Mouse (Mus musculus) lung, adult 2 months (tissue): ENCODE data around the gene Prrt3.

Source experiments
- CTCF ChIP-seq: fragments of 200-500 bp; IDR thresholded peaks from 2 replicates; pipeline ENCODE4 v1.5.1; 2011; ENCODE audit warnings: mild to moderate bottlenecking, low read length, control low read depth; ENCODE audit not compliant: insufficient read depth
- POLR2A ChIP-seq: fragments of 200-500 bp; IDR thresholded peaks from 2 replicates; pipeline ENCODE4 v1.6.1; 2011; ENCODE audit warnings: low read depth, mild to moderate bottlenecking, control low read depth, low read length, borderline replicate concordance; ENCODE audit errors: extremely low read depth

GRCm38 (mm10) chr6:113478906-113479305 lies 22.8 kb downstream of the Prrt3 start:
- TF ChIP-seq POLR2A (no peak), CTCF (no peak)
